Mouse (Mus musculus) midbrain, embryonic 12.5 days (tissue): ENCODE data around the gene Fbxl2. TPM values are rescaled to one million over a fixed set of nuclear protein-coding genes. Genes with fewer than 3 reads are reported as not detected.
A peak's percentile ranks its signal among the peaks of the same experiment; 100 is the strongest.
"Not testable (repeated sequence)": the region's sequence is repeated elsewhere in the genome, so short reads cannot be mapped to it uniquely, and the experiment has no call there.

Experiments
- ATAC-seq: fragments of 200-750 bp; cut with Nextera tagmentation; 2 replicates; pipeline ENCODE4 v1.8.0; 2017; ENCODE audit warnings: low read depth, moderate TSS enrichment, moderate library complexity; ENCODE audit not compliant: low FRiP score
- H3K27ac ChIP-seq: fragments of 300-500 bp; sonication (generic); replicated peaks from 2 replicates; pipeline ENCODE4 v1.5.1; 2016; ENCODE audit warnings: mild to moderate bottlenecking
- H3K27me3 ChIP-seq: fragments of 300-500 bp; sonication (generic); 2 replicates; pipeline ENCODE4 v1.6.1; 2016; ENCODE audit warnings: mild to moderate bottlenecking
- H3K36me3 ChIP-seq: fragments of 300-500 bp; sonication (generic); 2 replicates; pipeline ENCODE4 v1.6.1; 2016
- H3K4me1 ChIP-seq: fragments of 300-500 bp; sonication (generic); 2 replicates; pipeline ENCODE4 v1.6.1; 2016
- H3K4me2 ChIP-seq: fragments of 300-500 bp; sonication (generic); replicated peaks from 2 replicates; pipeline ENCODE4 v1.6.1; 2016; ENCODE audit warnings: mild to moderate bottlenecking, moderate library complexity
- H3K4me3 ChIP-seq: fragments of 300-500 bp; sonication (generic); 2 replicates; pipeline ENCODE4 v1.5.1; 2016; ENCODE audit warnings: mild to moderate bottlenecking
- H3K9ac ChIP-seq: fragments of 300-500 bp; sonication (generic); replicated peaks from 2 replicates; pipeline ENCODE4 v1.6.1; 2016; ENCODE audit warnings: mild to moderate bottlenecking, moderate library complexity
- H3K9me3 ChIP-seq: fragments of 300-500 bp; sonication (generic); 2 replicates; pipeline ENCODE4 v1.6.1; 2016; ENCODE audit warnings: mild to moderate bottlenecking
- WGBS: fragments of 180-500 bp; shearing (Covaris S2); methylation state at CpG from one replicate; pipeline ENCODE4 v1.1.7; 2016; 5-methylcytosine and 5-hydroxymethylcytosine counted together
- polyA plus RNA-seq: library from polyadenylated mRNA; unstranded; fragments of >200 nt; fragmentation: Nextera tagmentation; extraction: Ambion mirVana; gene quantifications from 2 replicates; pipeline ENCODE4 v1.2.1, GENCODE M21; 2016

Gene Fbxl2
- polyA plus RNA-seq, result 7.2 and 11.9 TPM in 2 replicates

- Histone ChIP-seq H3K4me1 (no peaks in the 10 kb centered on the region), H3K27me3 (no peaks in the 10 kb centered on the region), H3K9ac (no peak within 1 kb of the TSS), H3K9me3 (no peaks in the 10 kb centered on the region; the same call in 1 of the 2 replicates), H3K36me3 (no peaks in the 10 kb centered on the region), H3K4me2 (no peak within 1 kb of the TSS), H3K27ac (no peak within 1 kb of the TSS), H3K4me3 (no peak within 1 kb of the TSS)
- ATAC-seq, result no peak
- 85% methylated on average over 10 of the region's 10 CpGs for WGBS
Measured at GRCm38 (mm10) chr9:114046028-114046427, at the start of gene Fbxl2. Gene Fbxl2 (minus strand): TSS chr9:114046191.

GRCm38 (mm10) chr9:114094854-114095253 is 48.9 kb upstream of the Fbxl2 start:
- H3K4me3 ChIP-seq, result no peak overlapping the region
- no peak overlapping the region for H3K9ac ChIP-seq
- no peak for ATAC-seq
- H3K9me3 ChIP-seq, result no peaks in the 10 kb centered on the region
- no peak overlapping the region for H3K4me2 ChIP-seq
- 95% methylated on average over 2 of the region's 2 CpGs for WGBS
- H3K36me3 ChIP-seq, result no peaks in the 10 kb centered on the region
- H3K27ac ChIP-seq, result no peak overlapping the region
- no peaks in the 10 kb centered on the region for H3K27me3 ChIP-seq
- peaks cover 2% of the 10 kb centered on the region; the same call in 1 of the 2 replicates for H3K4me1 ChIP-seq

GRCm38 (mm10) chr9:114092188-114092587 is 46.2 kb upstream of the Fbxl2 start:
- not testable (repeated sequence) for H3K27ac ChIP-seq, H3K4me3 ChIP-seq, H3K4me2 ChIP-seq, H3K9ac ChIP-seq, H3K4me1 ChIP-seq, H3K9me3 ChIP-seq, H3K36me3 ChIP-seq, H3K27me3 ChIP-seq
- 14% methylated on average over 9 of the region's 9 CpGs for WGBS
- peak; percentile 56; the same call in 1 of the 2 replicates for ATAC-seq

DNA sequence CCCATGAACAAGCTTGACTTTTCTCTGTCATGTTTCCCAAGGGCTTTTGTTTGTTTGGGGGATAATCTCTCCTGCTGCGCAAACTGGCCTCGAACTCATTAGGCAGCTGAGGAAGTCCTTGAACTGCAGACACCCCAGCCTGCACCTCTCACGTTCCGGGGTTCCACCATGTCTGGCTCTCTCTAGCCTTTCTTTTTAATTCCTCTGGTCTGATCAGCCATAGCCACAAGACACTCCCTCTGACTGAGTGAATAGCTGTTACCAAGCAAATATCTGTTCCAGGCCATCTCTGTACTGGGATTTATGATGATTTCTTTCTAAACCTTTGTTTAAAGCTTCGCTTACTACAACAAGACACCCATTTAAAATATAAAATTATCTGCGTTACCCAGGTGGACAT is 42.9 kb upstream of the Fbxl2 start:
- H3K9me3 ChIP-seq, ATAC-seq, H3K4me2 ChIP-seq, H3K4me3 ChIP-seq, H3K36me3 ChIP-seq, H3K27me3 ChIP-seq, H3K9ac ChIP-seq, H3K4me1 ChIP-seq, H3K27ac ChIP-seq: not testable (repeated sequence)
- 78% methylated on average over 6 of the region's 6 CpGs for WGBS

GRCm38 (mm10) chr9:114087106-114087815 is 41.3 kb upstream of the Fbxl2 start:
- Histone ChIP-seq H3K36me3 (no peaks in the 10 kb centered on the region), H3K4me2 (no peak overlapping the region), H3K27ac (no peak overlapping the region), H3K9ac (no peak overlapping the region), H3K4me3 (no peak overlapping the region), H3K27me3 (no peaks in the 10 kb centered on the region), H3K9me3 (no peaks in the 10 kb centered on the region), H3K4me1 (peaks cover 2% of the 10 kb centered on the region; the same call in 1 of the 2 replicates)
- WGBS, result 79% methylated on average over 11 of the region's 11 CpGs
- no peak for ATAC-seq

GRCm38 (mm10) chr9:114086422-114086821 is 40.4 kb upstream of the Fbxl2 start:
- no peak overlapping the region for H3K9ac ChIP-seq
- H3K9me3 ChIP-seq, result no peaks in the 10 kb centered on the region
- H3K27ac ChIP-seq, result no peak overlapping the region
- no peaks in the 10 kb centered on the region for H3K4me1 ChIP-seq
- H3K4me3 ChIP-seq, result no peak overlapping the region
- H3K36me3 ChIP-seq, result no peaks in the 10 kb centered on the region
- ATAC-seq, result no peak
- 88% methylated on average over 3 of the region's 3 CpGs for WGBS
- H3K27me3 ChIP-seq, result no peaks in the 10 kb centered on the region
- no peak overlapping the region for H3K4me2 ChIP-seq

- ATAC-seq, result no peak
- 89% methylated on average over 19 of the region's 19 CpGs for WGBS
- no peaks in the 10 kb centered on the region for H3K9me3 ChIP-seq
- no peaks in the 10 kb centered on the region for H3K27me3 ChIP-seq
- H3K9ac ChIP-seq, result no peak overlapping the region
- H3K4me3 ChIP-seq, result no peak overlapping the region
- no peak overlapping the region for H3K4me2 ChIP-seq
- H3K4me1 ChIP-seq, result no peaks in the 10 kb centered on the region
- H3K36me3 ChIP-seq, result no peaks in the 10 kb centered on the region
- no peak overlapping the region for H3K27ac ChIP-seq
Measured at GRCm38 (mm10) chr9:114073681-114074080, 27.7 kb upstream of the Fbxl2 start.

GRCm38 (mm10) chr9:114069372-114069771 is 23.4 kb upstream of the Fbxl2 start:
- ATAC-seq, result no peak
- H3K4me1 ChIP-seq, result no peaks in the 10 kb centered on the region
- H3K27me3 ChIP-seq, result no peaks in the 10 kb centered on the region

GRCm38 (mm10) chr9:114068494-114069053 is 22.6 kb upstream of the Fbxl2 start:
- WGBS, result 63% methylated on average over 12 of the region's 12 CpGs
- ATAC-seq, result no peak

More at GRCm38 (mm10) chr9:114069372-114069771, 23.4 kb upstream of the Fbxl2 start:
- no peak overlapping the region for H3K27ac ChIP-seq
- no peaks in the 10 kb centered on the region for H3K36me3 ChIP-seq
- no peak overlapping the region for H3K4me2 ChIP-seq
- 65% methylated on average over 6 of the region's 6 CpGs for WGBS
- H3K9ac ChIP-seq, result no peak overlapping the region
- no peaks in the 10 kb centered on the region for H3K9me3 ChIP-seq
- no peak overlapping the region for H3K4me3 ChIP-seq

GRCm38 (mm10) chr9:114057090-114057796 is 11.3 kb upstream of the Fbxl2 start, which contains the start of gene Susd5:
Gene Susd5 (plus strand): TSS chr9:114057140.
- Histone ChIP-seq H3K4me2 (peak within 1 kb of the TSS; percentile 92), H3K36me3 (no peaks in the 10 kb centered on the region), H3K9me3 (no peaks in the 10 kb centered on the region), H3K9ac (peak within 1 kb of the TSS; percentile 37; the same call in 1 of the 2 replicates), H3K4me1 (peaks cover 7% of the 10 kb centered on the region), H3K27me3 (peaks cover 49% of the 10 kb centered on the region), H3K27ac (no peak within 1 kb of the TSS), H3K4me3 (peak within 1 kb of the TSS; percentile 53)
- 2% methylated on average over 58 of the region's 60 CpGs for WGBS
- ATAC-seq, result peak; percentile 72

More at GRCm38 (mm10) chr9:114068494-114069053, 22.6 kb upstream of the Fbxl2 start:
- H3K4me1 ChIP-seq, result no peaks in the 10 kb centered on the region
- H3K4me2 ChIP-seq, result no peak overlapping the region
- H3K9ac ChIP-seq, result no peak overlapping the region
- no peaks in the 10 kb centered on the region for H3K36me3 ChIP-seq
- no peak overlapping the region for H3K27ac ChIP-seq
- no peaks in the 10 kb centered on the region for H3K9me3 ChIP-seq
- H3K4me3 ChIP-seq, result no peak overlapping the region
- H3K27me3 ChIP-seq, result no peaks in the 10 kb centered on the region

DNA sequence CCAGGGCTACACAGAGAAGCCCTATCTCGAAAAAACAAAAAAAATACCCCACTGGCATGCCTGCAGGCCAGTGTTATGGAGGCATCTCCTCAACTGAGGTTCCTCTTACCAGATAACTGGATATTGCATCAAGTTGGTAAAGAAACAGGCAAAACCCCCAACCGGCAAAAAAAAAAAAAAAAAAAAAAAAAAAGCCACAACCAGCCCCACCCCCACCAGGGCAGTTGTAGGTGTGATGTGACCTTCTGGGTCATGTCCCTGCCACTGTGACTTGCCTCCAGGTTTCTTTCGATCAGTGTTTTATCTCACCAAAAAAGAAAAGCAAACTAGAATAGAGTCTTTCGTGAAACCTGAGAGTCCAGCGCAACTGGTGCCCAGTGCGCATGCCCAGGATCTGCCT is 6.9 kb upstream of the Fbxl2 start:
- WGBS, result 79% methylated on average over 6 of the region's 6 CpGs
- H3K9ac ChIP-seq, result no peak overlapping the region
- H3K4me1 ChIP-seq, result peaks cover 7% of the 10 kb centered on the region
- H3K27me3 ChIP-seq, result peaks cover 29% of the 10 kb centered on the region
- no peak overlapping the region for H3K4me3 ChIP-seq
- no peaks in the 10 kb centered on the region; the same call in 1 of the 2 replicates for H3K9me3 ChIP-seq
- ATAC-seq, result no peak
- H3K27ac ChIP-seq, result no peak overlapping the region
- no peaks in the 10 kb centered on the region for H3K36me3 ChIP-seq
- H3K4me2 ChIP-seq, result no peak overlapping the region

- no peaks in the 10 kb centered on the region for H3K4me1 ChIP-seq
- no peak overlapping the region for H3K27ac ChIP-seq
- 83% methylated on average over 4 of the region's 4 CpGs for whole genome bisulfite sequencing
Measured at GRCm38 (mm10) chr9:114052031-114052430, 6.0 kb upstream of the Fbxl2 start.

More at GRCm38 (mm10) chr9:114052031-114052430, 6.0 kb upstream of the Fbxl2 start:
- no peaks in the 10 kb centered on the region; the same call in 1 of the 2 replicates for H3K9me3 ChIP-seq
- no peaks in the 10 kb centered on the region for H3K36me3 ChIP-seq
- H3K4me2 ChIP-seq, result no peak overlapping the region
- H3K4me3 ChIP-seq, result no peak overlapping the region
- H3K27me3 ChIP-seq, result peaks cover 21% of the 10 kb centered on the region
- no peak overlapping the region for H3K9ac ChIP-seq
- ATAC-seq, result no peak
